Mouse (Mus musculus) cortical plate, adult 2 months (tissue): ENCODE data around the gene Srgap1. TPM values are rescaled to one million over a fixed set of nuclear protein-coding genes. Genes with fewer than 3 reads are reported as not detected.

Experiments used
- H3K27ac ChIP-seq: fragments of 200-500 bp; 2 replicates; pipeline ENCODE4 v1.5.1; 2012; ENCODE audit warnings: low read length, control low read depth, inconsistent platforms; ENCODE audit not compliant: insufficient read depth
- H3K4me1 ChIP-seq: fragments of 200-500 bp; 2 replicates; pipeline ENCODE4 v1.6.1; 2011; ENCODE audit warnings: low read length; ENCODE audit not compliant: control insufficient read depth, insufficient read depth
- H3K4me3 ChIP-seq: fragments of 200-500 bp; 2 replicates; pipeline ENCODE4 v1.5.1; 2011; ENCODE audit warnings: mild to moderate bottlenecking, low read length, control low read depth; ENCODE audit not compliant: insufficient read depth
- CTCF ChIP-seq: fragments of 200-500 bp; IDR thresholded peaks from 2 replicates; pipeline ENCODE4 v1.5.1; 2011; ENCODE audit warnings: mild to moderate bottlenecking, control low read depth, low read length; ENCODE audit not compliant: insufficient read depth; ENCODE audit errors: extremely low read depth
- POLR2A ChIP-seq: fragments of 200-500 bp; IDR thresholded peaks from 2 replicates; pipeline ENCODE4 v1.6.1; 2011; ENCODE audit warnings: mild to moderate bottlenecking, low read length, control low read depth; ENCODE audit not compliant: insufficient read depth; ENCODE audit errors: extremely low read depth
- polyA plus RNA-seq: library from polyadenylated mRNA; depleted of rRNA; stranded (reverse); fragments of >200 nt; gene quantifications from 2 replicates; pipeline ENCODE4 v1.2.3, GENCODE M21; 2012

Srgap1 gene
- polyA plus RNA-seq, 1 experiment = 8.4 TPM

DNA sequence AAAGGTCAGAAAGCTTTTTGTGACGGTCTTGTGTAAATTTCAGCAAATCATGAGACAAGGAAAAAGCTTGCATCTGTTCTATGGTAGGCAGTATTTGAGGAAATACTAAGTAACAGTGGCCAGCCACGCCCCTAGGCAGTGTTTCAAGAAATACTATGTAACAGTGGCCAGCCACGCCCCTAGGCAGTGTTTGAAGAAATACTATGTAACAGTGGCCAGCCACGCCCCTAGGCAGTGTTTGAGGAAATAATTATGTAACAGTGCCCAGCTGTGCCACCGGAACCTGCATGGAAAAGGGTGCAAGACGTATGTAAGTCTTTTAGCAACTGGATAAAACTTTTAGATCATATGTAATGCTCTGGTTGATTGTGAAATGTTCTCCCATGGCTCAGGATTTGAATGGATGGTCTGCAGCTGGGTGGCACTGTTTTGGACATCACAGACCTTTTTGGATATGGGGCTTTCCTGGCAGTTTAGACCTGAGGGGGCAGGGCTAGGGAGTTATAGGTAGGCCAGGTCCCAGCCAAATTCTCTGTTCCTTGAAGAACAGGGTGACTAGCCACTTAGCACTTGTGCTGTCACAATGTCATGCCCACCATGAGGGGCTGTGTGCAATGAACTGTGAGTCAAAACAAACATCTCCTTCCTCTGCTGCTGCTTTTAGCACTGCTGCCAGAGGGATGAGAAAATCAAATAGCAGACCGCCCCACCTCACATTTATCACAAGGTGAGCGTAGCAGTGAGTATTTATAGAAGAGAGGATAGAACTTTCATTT, 250.9 kb downstream of the Srgap1 start:
- no peak for TF ChIP-seq CTCF
- TF ChIP-seq POLR2A = no peak
- no peak overlapping the region for H3K27ac ChIP-seq

GRCm38 (mm10) chr10:121794486-121794885, 252.6 kb downstream of the Srgap1 start:
- H3K4me3 ChIP-seq = no peak overlapping the region
- no peaks in the 10 kb centered on the region for H3K4me1 ChIP-seq
- no peak overlapping the region for H3K27ac ChIP-seq
- no peak for TF ChIP-seq CTCF
- no peak for TF ChIP-seq POLR2A

More for the DNA sequence above, 250.9 kb downstream of the Srgap1 start:
- Histone ChIP-seq H3K4me3 (no peak overlapping the region), H3K4me1 (no peaks in the 10 kb centered on the region)

- Histone ChIP-seq H3K4me1 (no peaks in the 10 kb centered on the region), H3K4me3 (no peak overlapping the region), H3K27ac (no peak overlapping the region)
- TF ChIP-seq CTCF = no peak
- TF ChIP-seq POLR2A = no peak
Measured at GRCm38 (mm10) chr10:121792661-121793060, 254.5 kb downstream of the Srgap1 start.

DNA sequence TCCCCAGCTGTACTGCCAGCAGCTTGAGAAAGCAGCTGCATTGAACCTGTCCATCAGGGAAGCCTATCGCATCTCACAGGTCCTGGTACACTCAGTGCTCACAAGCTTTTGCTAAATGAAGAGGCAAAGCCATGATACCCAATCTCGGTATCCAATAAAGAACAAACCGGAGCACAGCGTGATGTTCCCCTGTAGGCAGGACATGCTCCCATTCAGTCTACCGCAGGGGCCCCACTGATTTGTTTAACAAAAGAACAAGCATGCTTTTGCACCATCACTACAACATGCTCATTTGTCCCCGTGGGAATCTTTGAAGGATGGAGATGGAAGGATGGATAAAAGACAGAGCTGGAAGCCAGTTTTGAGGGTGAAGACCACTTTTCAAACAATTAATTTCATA, 257.0 kb downstream of the Srgap1 start:
- no peak for TF ChIP-seq CTCF
- TF ChIP-seq POLR2A = no peak
- no peak overlapping the region for H3K4me3 ChIP-seq

GRCm38 (mm10) chr10:121788536-121788935, 258.6 kb downstream of the Srgap1 start:
- Histone ChIP-seq H3K4me3 (no peak overlapping the region), H3K27ac (no peak overlapping the region), H3K4me1 (no peaks in the 10 kb centered on the region)
- TF ChIP-seq CTCF = no peak
- TF ChIP-seq POLR2A = no peak

More for the DNA sequence above, 257.0 kb downstream of the Srgap1 start:
- Histone ChIP-seq H3K4me1 (no peaks in the 10 kb centered on the region), H3K27ac (no peak overlapping the region)

DNA sequence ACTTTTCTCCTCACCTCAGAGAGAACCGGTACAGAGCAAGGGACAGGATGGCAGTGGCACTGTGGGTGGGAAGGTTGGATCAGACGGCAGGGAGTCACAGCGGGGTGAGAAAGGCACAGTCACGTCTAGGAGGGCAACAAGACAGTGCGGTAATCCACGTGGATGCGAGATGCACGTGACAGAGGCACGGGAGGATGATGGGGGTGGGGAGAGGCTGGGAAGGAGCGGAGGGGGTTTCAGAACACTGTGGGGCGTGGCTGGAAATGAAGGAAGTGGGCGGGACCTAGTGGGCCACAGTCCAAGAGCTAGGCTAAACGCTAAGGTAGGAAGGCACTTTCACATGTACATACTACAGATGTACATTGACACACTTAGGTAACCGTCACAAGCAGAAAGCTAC, 266.0 kb downstream of the Srgap1 start:
- no peaks in the 10 kb centered on the region for H3K4me1 ChIP-seq
- H3K4me3 ChIP-seq = no peak overlapping the region
- TF ChIP-seq POLR2A = no peak
- no peak for TF ChIP-seq CTCF
- H3K27ac ChIP-seq = no peak overlapping the region

DNA sequence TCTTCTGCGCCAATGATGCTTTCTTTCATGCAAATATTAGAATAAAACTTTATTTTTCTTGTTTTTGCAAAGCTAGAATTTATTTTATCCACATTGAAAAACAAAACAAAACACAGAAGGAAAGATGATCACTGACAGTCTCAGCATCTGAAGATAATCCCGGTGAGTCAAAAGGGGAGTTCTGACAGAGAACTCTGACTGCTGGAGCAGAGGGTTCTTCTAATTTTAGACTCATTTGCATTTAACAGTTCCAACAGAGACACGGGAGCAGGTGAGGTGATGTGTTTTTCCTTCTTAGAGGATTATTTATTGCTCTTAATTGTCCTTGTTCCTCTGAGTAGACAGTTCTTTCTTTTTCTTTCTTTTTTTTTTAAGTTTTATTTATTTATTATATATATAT, 271.1 kb downstream of the Srgap1 start:
- H3K4me3 ChIP-seq = no peak overlapping the region
- no peak overlapping the region for H3K27ac ChIP-seq
- no peaks in the 10 kb centered on the region for H3K4me1 ChIP-seq
- TF ChIP-seq POLR2A (no peak), CTCF (no peak)

DNA sequence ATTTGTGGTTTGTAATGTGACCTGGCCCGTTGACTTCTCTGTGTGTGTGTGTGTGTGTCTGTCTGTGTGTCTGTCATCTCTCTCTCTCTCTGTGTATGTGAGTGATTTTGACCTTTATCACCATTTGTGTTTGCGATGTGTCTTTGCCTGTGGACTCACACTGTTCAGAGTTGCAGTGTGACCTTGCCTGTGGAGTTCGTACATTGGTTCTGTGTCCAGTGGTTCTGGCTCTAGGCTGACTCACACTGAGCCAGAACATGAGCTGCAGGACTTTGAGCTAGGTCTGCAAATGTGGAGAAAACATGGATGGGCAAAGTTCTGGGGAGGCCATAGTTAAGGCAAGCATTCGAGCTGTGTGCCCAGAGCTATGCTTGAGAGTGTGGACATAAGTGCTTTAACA, 273.3 kb downstream of the Srgap1 start:
- Histone ChIP-seq H3K27ac (no peak overlapping the region), H3K4me1 (no peaks in the 10 kb centered on the region), H3K4me3 (no peak overlapping the region)
- TF ChIP-seq POLR2A = no peak
- TF ChIP-seq CTCF = no peak

DNA sequence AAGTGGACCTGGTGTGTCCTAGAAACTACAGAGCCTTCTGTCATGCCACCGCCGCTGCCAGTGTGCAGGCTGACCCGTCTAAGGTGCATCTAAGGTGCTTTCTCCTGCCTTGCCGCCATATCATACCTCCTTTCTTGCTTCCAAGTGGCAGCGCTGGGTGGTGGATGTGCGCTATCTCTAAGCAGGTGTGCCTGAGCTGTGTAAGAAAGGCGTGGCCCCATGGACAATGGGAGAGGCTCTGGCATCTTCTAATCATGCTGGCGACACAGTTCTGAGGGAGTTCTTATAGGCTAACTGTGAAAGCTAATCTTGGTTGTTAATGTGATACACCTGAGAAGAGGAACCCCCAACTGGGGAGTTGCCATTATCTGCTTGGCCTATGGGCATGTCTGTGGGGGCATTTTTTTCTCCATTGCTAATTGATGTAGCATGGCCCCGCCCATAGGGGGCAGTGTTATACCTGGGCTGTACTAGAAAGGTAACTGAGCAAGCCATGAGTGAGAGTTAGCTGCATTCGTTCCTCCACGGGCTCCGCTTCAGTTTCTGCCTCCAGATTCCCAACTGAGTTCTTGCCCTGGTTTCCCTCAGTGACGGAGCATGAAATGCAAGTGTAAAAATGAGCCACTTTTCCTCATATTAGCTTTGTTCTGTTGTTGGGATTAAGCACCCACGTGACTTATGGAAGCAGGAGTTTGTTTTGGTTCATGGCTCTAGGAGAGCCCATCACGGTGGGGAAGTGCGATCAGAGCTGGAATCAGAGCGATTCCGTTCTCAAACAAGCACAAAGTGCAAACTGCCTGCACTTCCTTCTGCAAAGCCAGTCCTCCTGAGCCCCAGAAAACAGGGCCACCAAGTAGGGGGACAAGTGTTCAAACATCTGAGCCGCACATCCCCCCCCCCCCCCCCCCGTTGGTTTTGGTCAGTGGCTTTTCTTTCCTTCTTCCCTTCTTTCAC, 276.2 kb downstream of the Srgap1 start:
- Histone ChIP-seq H3K27ac (no peak overlapping the region), H3K4me3 (no peak overlapping the region), H3K4me1 (no peaks in the 10 kb centered on the region)
- TF ChIP-seq CTCF (peak; percentile 43; the same call in 1 of the 2 replicates), POLR2A (no peak)
